Mouse (Mus musculus) MEL (cell line): Measurements from ENCODE around the gene Pde4b.

Experiments used
- CTCF ChIP-seq, 3 experiments: IDR thresholded peaks in 2 of 3; conservative IDR thresholded peaks in 1 of 3; 2 replicates each; pipeline ENCODE4 v1.5.1; 2011 to 2012; ENCODE audit warnings: low read length in 3 of 3, low read depth in 2 of 3, mild to moderate bottlenecking in 2 of 3, improper control_type of control experiment in 1 of 3, inconsistent platforms in 1 of 3, mixed read lengths in 1 of 3, moderate library complexity in 1 of 3; ENCODE audit not compliant: control insufficient read depth in 1 of 3, insufficient read depth in 1 of 3, poor library complexity in 1 of 3, severe bottlenecking in 1 of 3
- MAZ ChIP-seq: IDR thresholded peaks from 2 replicates; pipeline ENCODE4 v1.6.1; 2012; ENCODE audit warnings: low read depth, mild to moderate bottlenecking, inconsistent platforms, low read length, improper control_type of control experiment
- POLR2AphosphoS2 ChIP-seq: IDR thresholded peaks from 2 replicates; pipeline ENCODE4 v1.6.1; 2011; ENCODE audit warnings: low read length, improper control_type of control experiment
- ZC3H11A ChIP-seq: IDR thresholded peaks from 2 replicates; pipeline ENCODE4 v1.6.1; 2012; ENCODE audit warnings: low read depth, mild to moderate bottlenecking, inconsistent platforms, low read length, improper control_type of control experiment

- no peak for TF ChIP-seq POLR2AphosphoS2
- no peak for TF ChIP-seq MAZ
- TF ChIP-seq CTCF (IDR thresholded peaks at IDR 0.05 in 2 of 3, conservative IDR thresholded peaks at IDR 0.05 in 1 of 3; ENCODE audit: control insufficient read depth in 1 of 3, insufficient read depth in 1 of 3, low read depth in 2 of 3, low read length in 3 of 3, poor library complexity in 1 of 3, severe bottlenecking in 1 of 3), result no peak
- TF ChIP-seq ZC3H11A, result no peak
These were observed 408.1 kb downstream of the Pde4b start for GRCm38 (mm10) chr4:102495474-102495873.
